Mouse (Mus musculus) monocyte, adult 5-6 weeks (primary cell): ENCODE measurements around the gene Mlx. TPM values are rescaled to one million over a fixed set of nuclear protein-coding genes. Genes with fewer than 3 reads are reported as not detected.
A peak's percentile ranks its signal among the peaks of the same experiment; 100 is the strongest.

Source experiments
- ATAC-seq: fragments of 153-309, 156-312 bp; replicated peaks from 2 replicates; pipeline ENCODE4 v1.8.0; 2017; ENCODE audit warnings: mild to moderate bottlenecking; ENCODE audit not compliant: low TSS enrichment, insufficient number of reproducible peaks, severe bottlenecking, poor library complexity, low FRiP score
- total RNA-seq: library from RNA; stranded (forward); fragments of 200-1000, 200-491, 200-594 nt; gene quantifications from 3 replicates; pipeline ENCODE4 v1.2.3, GENCODE M21; 2017

The Mlx gene
- total RNA-seq: 61.7 to 74.7 TPM (median 71.4 TPM) in 3 replicates

DNA sequence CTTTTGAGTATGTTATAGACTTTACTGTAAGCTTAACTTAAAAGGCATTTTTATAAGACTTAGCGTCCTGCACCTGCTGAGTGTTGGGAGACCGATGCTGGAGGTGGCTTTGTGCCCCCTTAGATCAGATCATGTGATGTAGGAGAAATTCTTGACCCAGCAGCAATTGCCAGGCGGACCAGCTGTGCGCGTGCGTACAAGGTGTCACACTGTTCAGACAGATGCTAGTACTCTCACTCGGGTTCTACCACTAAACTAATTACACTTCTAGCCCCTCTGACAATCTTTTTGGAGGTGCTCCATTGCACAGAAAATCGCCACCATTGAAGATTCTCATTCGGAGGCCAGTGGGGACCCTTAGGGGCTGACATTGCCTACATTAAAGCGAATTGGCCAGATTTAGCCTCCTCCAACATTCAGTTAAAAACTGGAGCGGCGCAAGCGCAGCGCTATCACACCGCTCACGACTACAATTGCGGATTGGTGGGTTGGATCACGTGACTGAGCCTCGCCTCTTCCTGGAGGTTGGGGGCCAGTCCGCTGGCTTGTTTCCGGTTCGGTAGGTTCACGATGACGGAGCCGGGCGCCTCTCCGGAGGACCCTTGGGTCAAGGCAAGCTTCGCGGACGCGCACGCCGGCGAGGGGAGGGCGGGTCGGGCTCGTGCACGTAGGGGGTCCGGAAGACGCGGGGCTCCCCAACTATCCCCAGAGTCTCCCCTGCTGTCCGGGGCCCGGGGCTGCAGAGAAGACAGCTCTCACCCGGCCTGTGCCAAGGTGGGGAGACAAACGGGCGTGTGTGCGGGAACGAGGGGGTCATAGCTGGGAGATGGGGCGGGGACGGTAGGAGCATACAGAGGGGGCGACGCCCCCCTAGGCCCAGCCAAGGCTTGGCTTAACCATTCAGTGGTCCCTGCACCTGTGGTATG is at the start of gene Mlx:
Mlx (plus strand) TSS at position 522 of the 926 bp plus-strand sequence.
- ATAC-seq: peak; percentile 77

DNA sequence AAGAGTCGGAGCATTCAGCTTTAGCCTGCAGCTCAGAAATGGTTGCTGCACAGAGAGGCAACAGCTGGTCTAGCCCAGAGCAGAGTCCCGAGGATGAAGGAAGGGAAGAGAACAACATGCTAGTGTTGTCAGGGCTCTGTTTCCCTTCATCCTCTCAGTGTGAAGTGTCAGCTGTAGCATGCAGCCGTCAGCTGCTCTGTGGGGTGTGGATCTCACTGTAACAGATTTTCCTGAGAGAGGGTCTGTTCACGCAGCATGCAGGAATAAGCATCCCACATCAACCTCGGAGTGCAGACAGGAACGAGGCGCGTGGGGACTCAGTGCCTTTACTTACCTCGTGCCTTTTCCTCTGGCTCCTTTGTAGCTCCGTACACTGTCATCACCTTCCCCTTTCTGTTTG is 49.3 kb upstream of the Mlx start:
- ATAC-seq: no peak

DNA sequence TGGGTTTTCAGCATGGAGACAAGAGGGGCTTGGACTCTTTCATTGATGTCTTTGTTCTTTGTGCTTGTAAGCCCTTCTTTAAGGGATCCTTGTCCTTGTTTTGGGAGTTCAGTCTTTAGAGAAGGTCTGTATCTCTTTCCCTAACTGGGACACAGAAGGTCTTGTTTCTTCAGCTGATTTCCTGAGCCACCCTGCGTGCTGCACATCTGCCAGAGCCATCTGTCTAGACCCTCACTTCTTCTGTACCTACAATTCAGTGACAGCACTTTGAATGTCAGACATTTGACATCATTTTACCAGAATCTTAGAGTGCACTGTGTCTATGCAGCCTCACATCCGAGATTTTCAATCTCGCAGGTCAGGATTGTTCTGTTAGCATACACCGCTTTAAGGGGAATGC is 41.3 kb upstream of the Mlx start:
- no peak for ATAC-seq

DNA sequence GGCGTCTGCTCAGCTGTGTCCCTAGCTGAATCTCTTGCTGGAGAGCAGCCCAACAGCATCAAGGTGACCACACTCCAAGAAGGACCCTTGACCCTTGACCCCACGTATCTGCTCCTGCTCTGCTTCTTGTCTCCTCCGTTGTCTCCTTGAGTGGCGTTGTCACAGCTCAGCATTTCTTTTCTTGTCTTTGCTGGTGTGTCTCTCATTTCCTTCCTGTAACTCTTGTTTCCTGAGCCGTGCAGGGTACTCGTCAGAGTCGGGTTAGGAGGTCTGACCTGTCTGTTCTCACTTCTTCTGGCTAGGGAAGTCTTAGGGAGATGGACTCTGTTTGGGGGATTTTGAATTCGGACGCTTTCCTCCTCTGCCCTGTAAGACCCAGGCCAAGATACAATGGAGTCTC is 40.6 kb upstream of the Mlx start:
- no peak for ATAC-seq

DNA sequence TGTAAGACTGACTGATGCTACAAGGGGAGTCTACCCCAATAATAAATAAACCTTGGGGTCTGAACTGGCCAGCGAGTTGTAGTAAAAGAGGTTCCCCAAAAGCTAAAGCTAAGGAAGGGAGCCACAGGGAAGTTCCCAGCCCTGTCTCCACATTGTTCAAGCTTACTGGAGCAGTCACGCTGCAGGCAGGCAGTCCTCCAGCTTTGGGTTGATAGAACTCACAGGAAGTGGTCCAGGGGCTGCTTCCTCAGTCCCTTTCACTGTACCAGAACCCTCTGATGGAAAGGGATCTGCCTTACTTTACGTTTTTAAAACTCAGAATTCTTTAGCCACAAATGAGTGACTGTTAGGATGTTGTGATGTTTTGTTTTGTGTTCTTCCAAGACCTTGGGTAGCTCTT is 39.6 kb upstream of the Mlx start:
- ATAC-seq: no peak

DNA sequence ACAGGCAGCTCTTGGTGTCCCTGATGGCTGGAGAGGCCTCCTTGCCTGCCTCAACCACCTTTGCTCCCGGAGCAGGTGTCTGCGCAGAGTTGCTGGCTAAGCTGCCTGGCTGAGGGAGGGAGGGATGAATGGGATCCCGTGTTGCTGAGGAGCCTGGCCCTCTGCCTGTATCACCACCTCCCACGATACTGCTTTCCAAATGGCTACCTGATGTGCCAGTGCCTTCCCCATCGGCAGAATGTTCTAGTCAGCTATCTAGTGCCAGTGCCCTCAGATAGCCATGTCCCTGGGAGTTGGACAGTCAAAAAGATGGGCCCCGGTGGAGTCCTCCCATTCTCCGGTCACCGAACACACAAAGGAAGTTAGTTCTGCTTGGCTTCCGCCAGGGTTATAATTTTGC is 36.7 kb upstream of the Mlx start:
- ATAC-seq: no peak

DNA sequence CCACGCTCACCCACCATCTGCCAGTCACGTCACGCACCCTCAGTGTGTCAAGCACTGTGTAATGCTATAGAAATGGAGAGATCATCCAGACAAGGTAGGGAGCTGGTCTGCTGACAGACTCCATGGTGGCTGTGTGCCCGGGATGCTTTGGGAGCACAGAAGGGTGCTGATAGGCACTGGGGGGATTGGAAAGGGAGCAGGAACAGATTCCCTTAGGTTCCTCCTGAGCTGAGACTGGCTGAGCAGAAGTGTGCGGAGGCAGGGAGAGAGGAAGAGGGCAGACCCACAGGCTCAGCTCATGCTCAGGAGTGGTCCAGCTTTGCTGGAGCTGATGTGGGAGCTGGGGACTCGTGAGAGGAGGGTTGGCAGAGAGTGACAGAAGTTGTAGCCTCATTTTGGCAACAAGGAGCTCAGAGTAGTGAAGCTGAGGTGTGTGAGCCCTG is 36.0 kb upstream of the Mlx start:
- no peak for ATAC-seq

DNA sequence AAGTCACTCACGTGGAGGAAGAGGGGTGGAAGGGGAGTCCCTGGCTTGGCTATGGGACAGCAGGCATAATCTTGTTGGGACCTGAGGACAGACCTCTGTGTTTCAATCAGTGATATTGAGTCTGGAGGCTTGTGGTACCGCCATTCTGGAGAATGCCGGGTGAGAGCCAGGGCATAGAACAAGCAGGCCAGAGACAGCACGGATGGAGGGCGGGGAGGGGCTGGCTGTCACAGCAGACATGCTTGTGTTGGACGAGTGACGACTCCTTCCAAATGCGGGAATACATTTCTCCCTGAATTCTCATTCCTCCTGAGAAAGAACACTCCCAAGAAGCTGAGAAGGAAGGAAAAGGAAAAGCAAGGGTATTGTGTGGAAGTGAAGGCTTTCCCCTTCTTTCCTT is 35.5 kb upstream of the Mlx start:
- ATAC-seq: no peak

DNA sequence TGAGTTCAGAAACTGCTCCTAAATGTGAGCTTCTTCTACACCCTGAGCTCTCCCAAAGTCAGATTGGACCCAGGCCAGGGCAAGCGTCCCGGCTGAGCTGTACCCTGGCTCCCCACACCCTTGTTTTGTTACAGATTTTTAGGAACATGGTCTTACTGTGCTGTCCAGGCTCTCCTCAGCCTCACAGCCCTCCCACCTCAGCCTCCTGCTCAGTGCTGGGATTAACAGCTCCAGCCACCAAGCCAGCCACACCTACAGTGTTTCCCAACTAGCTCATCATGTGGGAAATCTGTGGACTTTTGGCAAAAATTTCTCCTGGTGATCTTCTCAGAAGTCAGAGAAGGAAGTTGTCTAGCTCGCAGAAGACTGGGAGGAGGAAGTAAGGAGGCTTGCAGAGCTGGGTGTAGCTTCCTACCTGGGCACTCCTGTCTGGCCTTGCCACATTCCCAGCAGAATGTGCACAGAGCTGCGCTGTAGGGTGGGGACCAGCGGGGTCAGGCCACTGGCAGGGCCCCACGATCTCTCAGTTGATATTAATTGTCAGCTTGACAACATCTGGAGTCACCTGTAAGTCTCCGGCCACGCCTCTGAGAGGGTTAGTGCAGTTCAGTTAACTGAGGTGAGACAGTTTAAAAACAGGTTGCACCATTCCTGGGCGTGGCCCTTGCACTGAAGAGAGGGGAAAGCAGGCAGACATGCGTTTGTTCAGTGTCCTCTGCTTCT is 34.2 kb upstream of the Mlx start:
- no peak for ATAC-seq

DNA sequence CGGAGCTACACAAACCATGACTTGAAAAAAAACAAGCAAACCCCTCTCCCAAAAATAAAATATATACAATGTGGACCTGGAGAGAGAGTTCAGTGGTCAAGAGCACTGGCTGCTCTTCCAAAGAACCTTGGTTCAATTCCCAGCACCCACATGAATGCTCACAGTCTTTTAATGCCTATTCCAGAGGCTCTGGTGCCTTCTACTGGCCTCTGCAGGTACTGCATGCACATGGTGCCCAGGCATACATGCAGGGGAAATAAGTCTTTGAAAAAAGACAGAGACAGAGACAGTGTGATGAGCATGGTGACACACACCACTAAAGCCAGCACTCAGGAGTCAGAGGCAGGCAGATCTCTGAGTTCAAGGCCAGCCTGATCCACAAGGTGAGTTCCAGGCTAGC is 33.1 kb upstream of the Mlx start:
- no peak for ATAC-seq

DNA sequence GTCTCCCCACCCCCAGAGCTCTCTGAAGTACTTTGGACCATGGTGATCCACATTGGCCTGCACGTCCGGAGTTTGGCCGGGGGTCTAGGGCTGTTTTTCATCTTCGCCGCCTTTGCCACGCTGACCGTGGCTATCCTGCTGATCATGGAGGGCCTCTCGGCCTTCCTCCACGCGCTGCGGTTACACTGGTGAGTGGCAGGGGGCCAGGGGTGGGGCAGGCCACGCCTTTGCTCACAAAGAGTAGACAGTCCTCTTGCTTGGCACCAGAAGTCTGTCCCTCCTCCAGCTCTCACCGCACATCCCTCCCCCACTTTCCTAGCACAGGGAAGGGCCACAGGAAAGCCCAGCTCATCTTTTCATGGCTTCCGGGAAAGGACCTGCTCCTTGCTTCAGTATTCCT is 31.7 kb upstream of the Mlx start:
- ATAC-seq: no peak

DNA sequence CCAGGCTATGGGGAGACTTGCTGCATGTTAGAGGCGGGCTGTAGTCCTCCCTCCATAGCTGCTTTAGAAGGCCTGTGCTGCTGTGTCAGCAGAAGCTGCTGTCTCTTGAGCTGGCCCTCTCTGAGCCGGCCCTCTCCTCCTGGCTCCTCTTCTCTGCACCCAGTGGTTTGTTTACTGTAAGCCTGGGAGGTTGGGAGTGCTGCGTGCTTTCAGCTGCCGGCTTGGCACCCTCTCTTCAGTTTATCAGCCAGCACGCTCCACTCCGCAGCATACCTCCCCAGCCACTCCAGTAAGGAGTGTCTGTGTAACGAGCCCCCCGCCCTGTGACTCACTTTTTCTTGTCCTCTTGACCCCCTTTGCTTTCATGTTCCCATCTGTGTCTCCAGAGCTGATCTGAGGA is 30.2 kb upstream of the Mlx start:
- no peak for ATAC-seq

DNA sequence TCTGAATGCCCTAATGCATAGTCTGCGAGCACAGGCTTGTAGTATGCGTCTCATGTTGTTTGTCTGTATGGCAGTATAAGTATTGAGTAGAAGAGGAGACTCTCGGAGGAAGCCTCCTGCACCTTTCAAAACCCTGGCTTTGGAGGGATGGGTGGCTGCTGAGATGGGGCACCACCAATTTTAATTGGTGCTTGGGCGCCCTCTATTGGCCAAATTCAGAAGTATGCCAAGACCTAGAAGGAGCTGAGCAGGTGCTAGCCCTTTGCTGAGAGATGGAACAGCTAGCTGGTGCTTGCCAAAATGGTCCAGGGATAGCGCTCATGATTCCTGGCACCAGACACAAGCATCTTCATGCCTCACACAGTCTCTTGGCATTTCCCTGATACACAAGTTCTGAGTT is 29.2 kb upstream of the Mlx start:
- peak; percentile 57; the same call in 1 of the 2 replicates for ATAC-seq

DNA sequence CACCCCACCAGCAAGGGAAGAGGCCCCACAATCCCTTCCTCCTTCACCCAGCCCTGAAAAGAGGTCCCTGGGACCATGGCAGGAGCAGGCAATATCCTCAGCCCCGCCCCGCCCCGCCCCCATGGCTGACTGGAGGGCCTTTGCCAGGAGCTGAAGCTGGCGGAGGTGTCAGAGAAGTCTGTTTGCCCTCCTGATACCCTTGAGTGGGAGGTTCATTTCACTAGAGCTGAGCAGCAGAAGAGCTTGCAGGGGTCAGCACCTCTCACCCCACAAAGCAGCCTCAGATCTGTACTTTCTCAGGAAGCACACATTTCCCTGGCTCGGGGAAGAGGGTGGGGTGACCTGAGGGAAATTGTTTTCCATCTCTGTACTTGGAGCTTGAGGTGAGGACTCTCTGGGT is 28.4 kb upstream of the Mlx start:
- ATAC-seq: no peak

DNA sequence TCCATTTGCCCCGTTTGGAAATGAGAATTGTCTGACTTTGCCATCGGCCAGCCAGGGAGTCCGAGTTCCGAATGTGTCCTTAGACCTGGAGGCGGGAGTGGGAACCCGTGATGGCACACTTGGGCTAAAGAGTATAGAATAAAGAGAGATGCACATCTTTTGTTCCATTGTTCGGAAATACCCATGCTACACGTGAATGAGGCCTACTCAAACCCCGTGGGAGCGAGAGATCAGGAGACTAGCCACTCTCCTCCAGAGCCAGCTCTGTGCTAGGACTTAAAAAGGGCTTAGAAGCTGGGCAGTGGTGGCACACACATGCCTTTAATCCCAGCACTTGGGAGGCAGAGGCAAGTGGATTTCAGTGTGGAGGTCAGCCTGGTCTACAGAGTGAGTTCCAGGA is 27.6 kb upstream of the Mlx start:
- ATAC-seq: no peak

DNA sequence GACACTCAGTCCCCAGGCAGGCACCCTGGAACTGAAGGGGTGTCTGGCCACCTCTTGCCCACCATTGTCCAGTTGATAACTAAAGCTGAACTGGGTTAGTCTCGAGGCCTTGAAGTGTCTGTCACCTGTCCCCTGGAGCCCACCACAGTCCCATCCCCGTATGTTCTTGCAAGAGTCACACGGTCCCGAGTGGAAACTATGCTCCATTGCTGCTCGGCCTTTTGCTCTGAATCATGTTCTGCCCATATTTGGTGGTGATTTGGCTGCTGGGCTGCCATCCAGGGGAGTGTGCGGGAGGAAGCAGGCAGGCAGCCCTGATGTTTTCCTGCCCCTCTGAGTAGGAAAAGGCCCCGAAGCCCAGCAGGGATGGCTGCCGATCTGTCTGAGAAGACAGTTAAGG is 27.0 kb upstream of the Mlx start:
- ATAC-seq: no peak

DNA sequence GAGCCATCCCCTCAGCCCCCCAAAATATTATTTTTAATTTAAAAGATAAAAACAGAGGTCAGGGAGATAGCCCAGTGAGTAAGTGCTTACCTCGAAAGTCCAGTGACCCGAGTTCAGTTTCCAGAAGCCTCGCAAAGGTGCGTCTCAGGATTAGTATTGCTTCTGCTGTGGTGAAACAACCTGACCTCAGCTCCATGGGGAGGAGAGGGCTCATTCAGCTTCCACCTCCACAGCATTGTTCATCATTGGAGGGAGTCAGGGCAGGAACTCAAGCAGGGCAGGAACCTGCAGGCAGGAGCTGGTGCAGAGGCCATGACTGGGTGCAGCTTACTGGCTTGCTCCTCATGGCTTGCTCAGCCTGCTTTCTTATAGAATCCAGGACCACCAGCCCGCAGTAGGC is 26.0 kb upstream of the Mlx start:
- no peak for ATAC-seq

DNA sequence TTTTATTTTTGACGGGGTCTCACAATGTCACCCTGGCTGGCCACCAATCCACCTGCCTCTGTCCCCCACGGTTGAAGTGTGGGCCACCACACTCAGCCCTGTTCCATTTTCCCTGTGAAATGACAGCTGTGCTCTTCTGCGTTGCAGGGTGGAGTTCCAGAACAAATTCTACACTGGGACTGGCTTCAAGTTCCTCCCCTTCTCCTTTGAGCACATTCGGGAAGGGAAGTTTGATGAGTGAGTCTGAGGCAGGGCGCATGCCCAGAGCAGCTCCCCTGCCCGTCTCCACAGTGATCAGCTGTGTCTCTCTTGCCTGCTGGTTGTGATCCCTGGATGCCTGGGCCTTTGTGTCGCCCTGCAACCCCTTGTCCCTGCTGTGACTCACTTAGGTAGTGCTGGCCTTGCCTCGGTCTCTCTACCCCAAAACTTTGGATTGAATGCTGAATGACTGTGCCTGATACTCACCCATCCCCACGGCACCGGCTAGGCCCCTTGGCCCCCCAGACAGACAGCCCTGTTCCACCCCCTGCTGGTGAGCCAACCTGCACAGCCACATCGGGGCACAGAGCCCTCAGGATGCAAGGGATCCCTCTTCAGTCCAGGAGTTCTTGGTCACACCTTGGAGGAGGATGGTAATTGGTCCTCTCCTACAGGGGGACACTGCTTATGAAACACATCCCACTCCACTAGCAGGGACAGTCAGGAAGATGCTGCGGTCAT is 24.8 kb upstream of the Mlx start:
- no peak for ATAC-seq

DNA sequence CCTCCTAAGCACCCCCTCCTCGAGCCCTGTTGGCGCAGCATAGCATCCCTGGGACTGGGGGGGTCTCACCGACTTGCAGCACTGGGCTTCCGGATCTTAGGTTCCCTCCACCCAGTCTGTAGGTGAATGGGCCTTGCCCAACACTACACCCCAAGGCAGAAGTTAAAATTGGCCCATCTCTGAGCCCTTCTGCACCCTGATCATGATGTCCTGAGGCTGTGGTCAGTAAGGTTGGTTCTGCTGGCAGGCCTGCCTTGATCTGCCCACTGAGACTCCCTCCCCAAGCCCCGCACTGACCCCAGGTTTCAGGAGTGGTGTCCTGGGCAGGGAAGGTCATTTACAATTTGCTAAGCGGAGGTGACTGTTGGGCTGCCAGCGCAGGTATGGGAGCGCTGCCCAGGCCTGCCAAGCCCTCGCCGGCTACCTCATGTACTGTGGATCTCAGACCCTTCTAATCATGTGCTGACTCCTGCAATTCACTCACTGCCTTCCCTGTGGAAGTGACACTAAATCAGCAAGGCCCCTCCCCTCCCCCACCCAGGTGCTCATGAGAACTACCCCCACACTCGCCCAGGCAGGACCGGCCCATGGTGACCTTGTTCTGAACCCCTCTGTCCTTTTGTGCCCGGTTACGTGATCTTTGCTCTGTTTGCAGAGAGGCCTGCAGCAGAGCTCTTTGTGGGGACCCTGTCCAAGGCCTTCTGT is 24.0 kb upstream of the Mlx start:
- ATAC-seq: no peak
